Mouse (Mus musculus) bone marrow macrophage, adult 2 months (primary cell): ENCODE measurements around the gene Erich6b. TPM values are rescaled to one million over a fixed set of nuclear protein-coding genes. Genes with fewer than 3 reads are reported as not detected.

ENCODE experiments used
- H3K27ac ChIP-seq: 2 replicates; pipeline ENCODE4 v1.5.1; 2012; ENCODE audit warnings: low read depth, low read length; ENCODE audit not compliant: insufficient read depth
- H3K4me1 ChIP-seq: 2 replicates; pipeline ENCODE4 v1.6.1; 2012; ENCODE audit warnings: low read length; ENCODE audit not compliant: control insufficient read depth, insufficient read depth
- H3K4me3 ChIP-seq: 2 replicates; pipeline ENCODE4 v1.5.1; 2012; ENCODE audit warnings: mild to moderate bottlenecking, low read length, moderate library complexity; ENCODE audit not compliant: insufficient read depth
- CTCF ChIP-seq: IDR thresholded peaks from 2 replicates; pipeline ENCODE4 v1.5.1; 2012; ENCODE audit warnings: low read depth, mild to moderate bottlenecking, low read length, moderate library complexity
- POLR2A ChIP-seq: IDR thresholded peaks from 2 replicates; pipeline ENCODE4 v1.6.1; 2012; ENCODE audit warnings: mild to moderate bottlenecking, low read depth, low read length, borderline replicate concordance
- polyA plus RNA-seq: library from polyadenylated mRNA; stranded (reverse); fragments of >200 nt; gene quantifications from 2 replicates; pipeline ENCODE4 v1.2.4, GENCODE M21; 2012; ENCODE audit not compliant: missing spikeins, insufficient read depth, insufficient read length

The Erich6b gene
- not detected in 2 replicates for polyA plus RNA-seq

- TF ChIP-seq CTCF (no peak), POLR2A (no peak)
These were observed at the start of gene Erich6b for GRCm38 (mm10) chr14:75642080-75642479. TSS of gene Erich6b (plus strand) at chr14:75642259.

DNA sequence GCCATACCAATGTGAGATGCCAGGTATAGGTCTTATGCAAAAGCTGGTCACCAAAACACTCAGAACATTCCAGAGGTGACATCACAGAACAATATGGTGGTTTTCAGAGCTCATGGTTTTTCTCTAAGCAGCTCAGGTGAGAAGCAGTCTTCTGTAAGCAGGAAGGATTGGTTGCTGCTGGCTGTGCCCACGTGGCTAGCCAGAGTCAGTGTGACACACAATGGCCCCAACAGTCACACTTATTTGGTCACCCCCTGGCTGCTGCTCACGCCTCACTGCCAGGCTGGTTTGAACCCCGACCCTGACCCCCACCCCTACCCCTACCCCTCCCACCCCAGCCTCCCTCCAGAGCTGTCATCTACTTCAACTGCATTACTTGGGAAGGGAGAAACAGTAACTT, 49.1 kb upstream of the Erich6b start, which contains the start of gene Spert:
Spert (minus strand) TSS at position 139 of the 400 bp plus-strand sequence.
- TF ChIP-seq POLR2A = no peak
- no peak for TF ChIP-seq CTCF
- Histone ChIP-seq H3K4me1 (no peaks in the 10 kb centered on the region), H3K4me3 (no peak within 1 kb of the TSS), H3K27ac (no peak within 1 kb of the TSS)

More at GRCm38 (mm10) chr14:75642080-75642479, at the start of gene Erich6b:
- Histone ChIP-seq H3K4me1 (no peaks in the 10 kb centered on the region), H3K27ac (no peak within 1 kb of the TSS), H3K4me3 (no peak within 1 kb of the TSS)

- H3K4me3 ChIP-seq = no peak overlapping the region
These were observed 32.9 kb upstream of the Erich6b start for GRCm38 (mm10) chr14:75609176-75609575.

DNA sequence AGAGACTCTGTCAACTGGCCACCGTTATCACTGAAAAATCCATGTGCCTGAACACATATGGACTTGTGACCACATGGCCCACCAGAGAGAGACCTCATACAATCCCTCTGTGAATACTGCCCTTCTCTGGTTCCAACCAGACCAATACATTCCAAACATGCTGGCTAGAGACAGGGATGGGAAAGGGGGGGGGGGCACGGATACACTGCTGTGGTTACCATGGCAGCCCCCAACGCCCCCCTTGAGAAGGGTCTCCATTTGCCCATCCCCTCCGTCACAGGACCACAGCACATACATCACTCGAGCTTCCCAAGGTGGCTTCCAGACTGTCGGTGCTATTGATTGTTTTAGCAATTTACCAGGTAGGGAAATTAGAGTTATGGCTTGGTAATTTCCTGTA, 25.7 kb upstream of the Erich6b start:
- no peak overlapping the region for H3K27ac ChIP-seq
- H3K4me1 ChIP-seq = no peaks in the 10 kb centered on the region
- no peak for TF ChIP-seq POLR2A
- no peak for TF ChIP-seq CTCF
- H3K4me3 ChIP-seq = no peak overlapping the region

More at GRCm38 (mm10) chr14:75609176-75609575, 32.9 kb upstream of the Erich6b start:
- no peak overlapping the region for H3K27ac ChIP-seq
- no peak for TF ChIP-seq POLR2A
- TF ChIP-seq CTCF = no peak
- no peaks in the 10 kb centered on the region for H3K4me1 ChIP-seq

DNA sequence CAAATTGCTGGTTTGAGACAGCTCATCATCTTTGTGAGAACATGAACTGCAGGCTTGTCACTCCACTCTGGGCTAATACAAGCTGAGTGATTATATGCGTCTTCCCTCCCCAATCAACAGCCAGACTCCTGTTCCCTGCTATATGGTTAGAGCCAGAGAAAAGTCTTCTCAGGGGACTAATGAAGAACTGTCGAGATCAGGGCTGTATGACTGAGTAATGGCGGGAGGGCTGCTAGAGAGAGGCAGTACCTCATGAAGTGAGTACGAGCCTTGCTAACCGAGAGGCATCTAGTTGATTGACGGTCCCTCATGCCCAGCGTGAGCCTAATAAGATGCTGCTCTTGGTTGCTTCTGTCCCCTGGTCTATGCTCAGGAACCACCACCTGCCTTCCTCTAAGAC, 19.1 kb upstream of the Erich6b start:
- H3K4me1 ChIP-seq = no peaks in the 10 kb centered on the region
- H3K27ac ChIP-seq = no peak overlapping the region
- no peak for TF ChIP-seq POLR2A
- no peak for TF ChIP-seq CTCF
- no peak overlapping the region for H3K4me3 ChIP-seq

DNA sequence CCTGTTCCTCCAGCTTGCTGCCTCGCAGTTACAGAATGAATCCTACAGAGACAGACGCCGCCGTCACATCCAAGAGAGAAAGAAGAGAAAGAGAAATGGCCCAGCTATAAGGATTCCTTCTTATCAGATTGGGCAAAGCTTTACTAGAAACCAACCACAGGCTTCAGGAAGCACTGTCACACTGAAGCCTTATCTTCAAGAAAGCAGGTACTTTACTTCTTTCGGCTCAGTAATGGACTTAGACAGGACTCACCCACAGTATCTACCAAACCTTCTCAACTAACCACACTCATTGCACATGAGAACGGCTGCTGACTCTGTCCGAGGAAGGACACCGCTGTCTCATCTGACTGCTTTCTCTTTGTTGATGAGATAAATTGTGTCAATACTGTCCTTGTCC, 13.2 kb upstream of the Erich6b start:
- TF ChIP-seq CTCF = no peak
- no peak for TF ChIP-seq POLR2A
- no peak overlapping the region for H3K27ac ChIP-seq
- no peaks in the 10 kb centered on the region for H3K4me1 ChIP-seq
- no peak overlapping the region for H3K4me3 ChIP-seq

- Histone ChIP-seq H3K4me3 (no peak overlapping the region), H3K4me1 (no peaks in the 10 kb centered on the region), H3K27ac (no peak overlapping the region)
- TF ChIP-seq CTCF (no peak), POLR2A (no peak)
These were observed 6.7 kb upstream of the Erich6b start for GRCm38 (mm10) chr14:75635350-75635749.

- Histone ChIP-seq H3K4me3 (no peak overlapping the region), H3K27ac (no peak overlapping the region), H3K4me1 (no peaks in the 10 kb centered on the region)
- TF ChIP-seq CTCF = no peak
- no peak for TF ChIP-seq POLR2A
These were observed 6.0 kb upstream of the Erich6b start for GRCm38 (mm10) chr14:75636107-75636506.

DNA sequence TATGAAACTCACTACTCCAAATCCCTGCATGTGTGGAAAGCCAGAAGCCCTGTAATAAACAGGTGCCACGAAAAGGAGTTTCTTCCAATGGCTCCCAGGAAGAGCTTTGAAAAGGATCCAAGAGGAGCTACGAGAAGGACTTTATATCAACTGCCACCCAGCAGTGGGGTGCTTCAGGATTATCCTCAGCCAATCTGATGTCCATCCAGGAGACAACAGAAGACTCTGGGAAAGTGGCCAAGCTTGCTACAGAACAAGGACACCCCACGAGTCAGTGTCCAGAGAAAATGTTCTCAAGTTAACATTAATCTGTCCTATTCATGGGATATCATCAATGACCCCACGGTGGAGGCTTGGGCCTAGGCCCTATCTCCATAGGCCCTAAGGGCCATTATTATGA, 4.4 kb upstream of the Erich6b start:
- TF ChIP-seq CTCF (no peak), POLR2A (no peak)
- no peaks in the 10 kb centered on the region for H3K4me1 ChIP-seq
- no peak overlapping the region for H3K4me3 ChIP-seq
- no peak overlapping the region for H3K27ac ChIP-seq

DNA sequence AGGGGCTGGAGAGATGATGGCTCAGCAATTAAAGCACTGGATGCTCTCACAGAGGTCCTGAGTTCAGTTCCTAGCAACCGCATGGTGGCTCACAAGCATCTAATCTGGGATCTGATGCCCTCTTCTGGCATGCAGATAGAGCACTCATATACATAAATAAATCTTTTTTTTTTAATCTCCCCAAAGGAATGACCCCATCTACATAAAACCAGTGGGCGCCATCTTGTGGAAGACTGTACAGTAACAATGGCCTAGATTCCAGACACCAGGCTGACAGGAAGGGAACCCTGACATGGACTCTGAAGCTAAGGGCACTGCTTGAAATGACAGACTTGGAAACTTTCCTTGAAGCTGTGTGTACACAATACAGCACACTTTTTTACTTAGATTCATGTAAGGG, 1.2 kb upstream of the Erich6b start:
- Histone ChIP-seq H3K4me3 (no peak overlapping the region), H3K27ac (no peak overlapping the region), H3K4me1 (no peaks in the 10 kb centered on the region)
- TF ChIP-seq CTCF (no peak), POLR2A (no peak)

GRCm38 (mm10) chr14:75641369-75641768, 690 bp upstream of the Erich6b start:
- TF ChIP-seq POLR2A (no peak), CTCF (no peak)

More at GRCm38 (mm10) chr14:75641369-75641768, 690 bp upstream of the Erich6b start:
- H3K4me3 ChIP-seq = no peak overlapping the region
- no peak overlapping the region for H3K27ac ChIP-seq
- H3K4me1 ChIP-seq = no peaks in the 10 kb centered on the region
